Mouse (Mus musculus): ENCODE data around the gene Pcdh11x. TPM values are rescaled to one million over a fixed set of nuclear protein-coding genes. Genes with fewer than 3 reads are reported as not detected.

The Pcdh11x gene
- polyA plus RNA-seq (2012; rRNA removed): 13.5 and 14.2 TPM in 2 replicates

GRCm38 (mm10) chrX:120290011-120290899 lies at the start of gene Pcdh11x:
Gene Pcdh11x, plus strand, starts transcription at chrX:120290259.

GRCm38 (mm10) chrX:120312995-120313394 lies 22.9 kb downstream of the Pcdh11x start, which contains the start of gene H2afb3:
Gene H2afb3, minus strand, starts transcription at chrX:120313095.

Other genes with a start within 250 kb of the Pcdh11x start
- not detected in 2 replicates for gene H2afb3, start 22.8 kb downstream of the Pcdh11x start, polyA plus RNA-seq (2012; rRNA removed)

All from central nervous system, embryonic 18 days (tissue).